Mouse (Mus musculus) layer of hippocampus, postnatal 25 days (tissue): ENCODE results near the gene Smap1. TPM values are rescaled to one million over a fixed set of nuclear protein-coding genes. Genes with fewer than 3 reads are reported as not detected.
A peak's percentile ranks its signal among the peaks of the same experiment; 100 is the strongest.
"Not testable (repeated sequence)": the region's sequence is repeated elsewhere in the genome, so short reads cannot be mapped to it uniquely, and the experiment has no call there.

Experiments
- DNase-seq, 2 experiments: peaks; one replicate each; pipeline ENCODE4 v3.0.0; 2022; ENCODE audit warnings: mixed read lengths in 2 of 2, low spot score in 1 of 2; ENCODE audit errors: extremely low spot score in 1 of 2
- total RNA-seq, 2 experiments: library from RNA; stranded (reverse); gene quantifications; 2 replicates each; pipeline ENCODE4 v1.2.3; 2021

Smap1 gene
- total RNA-seq, result 100 to 1,000 TPM; 144 to 159 TPM

DNA sequence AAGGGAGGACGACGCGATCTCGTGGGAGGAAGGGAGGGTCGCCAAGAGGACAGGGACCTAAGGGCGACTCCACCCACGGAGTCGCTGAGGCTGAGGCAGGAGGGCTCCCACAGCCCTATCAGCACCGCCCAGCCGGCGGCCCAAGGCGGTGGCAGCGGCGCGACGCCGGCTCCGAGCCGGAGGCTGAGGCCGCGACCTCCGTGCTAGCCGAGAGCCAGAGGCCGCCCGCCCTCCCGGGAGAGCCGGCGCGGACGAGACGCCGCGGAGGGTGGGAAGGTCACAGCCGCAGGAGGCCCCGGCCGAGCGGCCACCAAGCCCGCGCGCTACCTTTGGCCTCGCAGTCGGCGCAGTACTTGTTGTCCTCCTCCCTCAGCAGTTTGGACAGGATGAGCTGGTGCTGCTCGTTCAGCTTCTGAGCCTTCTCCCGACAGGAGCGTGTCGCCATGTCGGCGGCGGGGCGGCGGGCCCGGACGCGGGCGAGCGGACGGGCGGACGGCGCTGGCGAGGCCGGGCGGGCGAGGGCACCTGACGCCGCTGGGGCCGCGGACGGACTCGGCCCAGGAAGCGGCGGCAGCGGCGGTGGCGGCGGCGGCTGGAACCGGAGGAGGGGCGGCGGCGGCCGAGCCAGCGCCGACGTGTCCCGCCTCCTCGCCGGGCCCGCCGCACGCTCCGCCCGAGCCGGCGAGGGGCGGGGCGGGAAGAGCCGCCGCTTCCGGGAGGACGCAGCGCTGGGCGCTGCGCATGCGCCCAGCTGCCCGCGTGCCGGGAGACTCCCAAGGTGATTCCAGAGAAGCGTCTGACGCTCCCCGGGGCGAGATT, at the start of gene Smap1:
Gene Smap1, minus strand, starts transcription at position 607 of the 819 bp plus-strand sequence.
- peak; percentile 73 for DNase-seq

DNA sequence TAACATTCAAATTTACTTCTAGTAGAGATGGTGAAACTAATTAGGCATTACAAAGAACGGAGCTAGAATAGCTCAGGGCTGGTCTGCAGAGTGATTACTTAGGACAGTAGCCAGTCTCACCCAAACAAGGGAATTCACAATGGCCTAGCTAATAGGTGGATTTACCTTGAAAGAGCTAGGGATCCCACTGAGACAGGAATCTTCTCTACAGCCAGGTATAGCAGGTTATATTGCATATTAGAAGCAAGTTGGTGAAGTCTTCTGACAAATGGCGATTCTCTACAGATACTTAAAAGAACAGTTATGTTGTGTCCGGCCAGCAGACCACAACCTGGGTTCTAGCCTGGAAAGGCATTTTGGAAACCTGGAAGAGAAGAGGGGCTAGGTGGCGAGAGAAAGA, 49.0 kb upstream of the Smap1 start:
- not testable (repeated sequence) for DNase-seq

DNA sequence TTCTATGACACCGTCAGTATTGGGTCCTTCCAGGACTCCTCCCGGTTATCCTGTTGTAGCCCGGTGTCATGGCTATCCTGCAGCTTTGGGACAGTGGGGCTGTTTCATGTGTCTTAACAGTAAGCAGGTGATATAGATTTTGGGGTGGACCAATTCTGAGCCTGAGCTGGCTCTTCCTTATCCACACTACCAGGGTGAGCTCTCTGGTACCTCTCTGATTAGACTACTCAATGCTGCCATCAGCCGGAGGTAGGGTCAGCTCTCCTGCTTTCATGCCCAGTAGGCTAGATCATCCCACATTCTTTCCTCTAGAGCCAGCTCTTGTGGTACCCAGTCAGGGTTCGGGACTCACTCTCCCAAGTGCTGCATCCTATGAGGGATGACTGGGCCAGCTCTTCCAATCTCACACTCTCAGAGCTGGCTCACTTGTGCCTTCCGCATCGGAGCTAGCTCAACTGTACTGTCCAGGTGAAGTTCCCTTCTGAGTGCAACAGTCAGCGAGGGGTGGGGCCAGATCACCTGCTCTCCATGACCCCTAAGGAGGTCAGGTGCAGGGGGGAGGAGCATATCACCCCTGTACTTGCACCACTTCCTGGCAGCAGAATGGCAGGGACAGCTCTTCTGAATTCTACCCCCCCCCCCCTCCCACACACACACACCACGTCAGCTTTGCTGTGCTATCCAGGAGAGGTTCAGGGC, 46.1 kb upstream of the Smap1 start:
- no peak for DNase-seq

DNA sequence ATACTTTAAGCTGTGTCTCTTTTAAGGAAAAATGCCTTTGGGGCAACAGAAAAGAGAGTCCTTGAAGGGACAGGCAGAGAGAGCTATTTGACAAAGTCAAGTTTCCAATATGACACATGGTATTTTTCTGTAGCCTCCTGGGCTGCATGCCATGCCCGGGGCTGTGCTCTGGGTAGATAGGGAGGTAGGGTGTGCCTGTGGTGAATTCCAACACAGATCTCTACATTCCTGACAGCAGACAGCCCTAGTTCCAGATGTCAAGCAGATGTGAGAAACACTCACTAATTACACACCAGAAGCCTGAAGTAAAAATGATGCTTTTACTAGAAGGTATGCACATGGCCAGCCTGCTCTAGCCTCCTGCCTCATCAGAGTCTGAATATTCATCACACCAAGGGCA, 44.1 kb upstream of the Smap1 start:
- no peak for DNase-seq

DNA sequence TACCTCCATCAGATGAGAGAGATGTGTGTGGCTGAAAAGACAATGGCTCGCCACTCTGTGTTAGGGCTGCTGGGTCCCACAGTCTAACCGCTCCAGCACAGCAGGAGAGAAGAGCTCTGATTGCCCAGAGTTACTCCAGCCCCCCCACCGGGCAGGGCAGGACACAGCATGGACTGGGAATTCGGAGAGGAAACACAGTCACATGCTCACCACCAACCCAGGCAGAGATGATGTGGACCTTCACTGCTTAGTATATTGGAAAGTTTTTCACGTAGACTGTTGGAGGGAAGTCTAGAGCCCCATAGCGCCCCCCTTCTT, 37.3 kb upstream of the Smap1 start:
- DNase-seq, result no peak

DNA sequence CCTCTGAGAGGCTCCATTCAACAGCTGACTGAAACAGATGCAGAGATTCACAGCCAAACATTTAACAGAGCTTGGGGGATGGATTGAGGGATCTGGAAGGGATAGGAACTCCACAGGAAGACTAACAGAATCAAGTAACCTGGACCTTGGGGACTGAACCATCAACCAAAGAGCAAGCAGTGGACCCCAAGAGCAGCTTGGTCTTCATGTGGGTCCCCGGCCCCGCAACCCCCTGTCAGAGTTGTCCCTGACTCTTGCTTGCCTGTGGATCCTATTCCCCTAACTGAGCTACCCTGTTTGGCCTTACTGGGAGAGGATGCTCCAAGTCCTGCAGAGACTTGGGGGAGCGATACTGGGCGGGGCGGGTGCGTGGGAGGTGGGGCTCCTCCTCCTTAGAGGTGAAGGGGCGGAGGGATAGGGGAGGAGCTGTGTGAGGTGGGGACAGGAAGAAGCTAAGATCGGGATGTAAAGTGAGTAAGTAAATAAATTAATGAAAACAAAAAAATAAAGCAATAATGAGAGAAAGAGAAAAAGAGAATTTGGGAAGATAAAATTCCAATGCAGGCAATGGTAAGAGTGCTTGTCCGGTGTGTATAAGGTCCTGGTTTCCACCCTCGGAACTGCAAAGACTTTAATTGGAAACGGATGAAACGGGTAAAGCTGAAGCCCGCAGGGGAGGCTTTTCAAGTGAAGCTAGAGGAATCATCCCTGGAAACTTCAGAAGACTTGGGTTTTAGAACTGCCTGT, 36.7 kb upstream of the Smap1 start:
- no peak for DNase-seq

DNA sequence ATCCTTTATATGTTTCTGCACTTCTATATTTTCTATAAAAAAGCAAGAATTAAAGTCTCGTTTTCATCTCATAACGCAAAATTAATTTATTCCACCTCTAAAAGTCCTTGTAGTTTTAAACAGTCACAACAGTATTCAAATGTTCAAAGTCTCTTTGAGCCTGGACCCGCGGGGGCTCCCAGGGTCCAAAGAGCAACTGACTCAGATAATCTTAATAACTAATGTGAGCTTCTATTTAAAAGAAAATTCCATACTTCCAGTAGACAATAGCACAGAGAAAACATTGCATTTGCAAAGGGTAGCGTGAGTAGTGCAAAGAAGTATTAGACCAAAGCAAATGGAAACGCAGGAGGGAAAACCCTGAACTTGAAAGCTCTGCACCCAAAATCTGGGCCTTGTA, 36.0 kb upstream of the Smap1 start:
- no peak for DNase-seq

DNA sequence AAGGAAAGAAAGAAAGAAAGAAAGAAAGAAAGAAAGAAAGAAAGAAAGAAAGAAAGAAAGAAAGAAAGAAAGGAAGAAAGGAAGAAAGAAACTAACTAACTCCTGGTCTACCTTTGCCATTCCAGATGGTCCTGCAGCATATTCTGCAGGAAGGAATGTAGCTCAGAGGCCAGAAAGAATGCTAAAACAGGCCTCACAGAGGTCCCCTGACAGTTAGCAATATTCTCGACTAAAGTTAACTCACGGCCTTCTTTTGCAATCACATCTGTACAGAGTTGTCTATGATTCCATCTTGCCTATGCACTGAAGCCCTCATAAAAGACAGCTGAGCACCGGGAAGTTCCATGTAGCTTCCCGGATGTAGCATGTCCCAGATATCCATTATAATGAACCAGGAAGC, 33.4 kb upstream of the Smap1 start:
- DNase-seq, result no peak

DNA sequence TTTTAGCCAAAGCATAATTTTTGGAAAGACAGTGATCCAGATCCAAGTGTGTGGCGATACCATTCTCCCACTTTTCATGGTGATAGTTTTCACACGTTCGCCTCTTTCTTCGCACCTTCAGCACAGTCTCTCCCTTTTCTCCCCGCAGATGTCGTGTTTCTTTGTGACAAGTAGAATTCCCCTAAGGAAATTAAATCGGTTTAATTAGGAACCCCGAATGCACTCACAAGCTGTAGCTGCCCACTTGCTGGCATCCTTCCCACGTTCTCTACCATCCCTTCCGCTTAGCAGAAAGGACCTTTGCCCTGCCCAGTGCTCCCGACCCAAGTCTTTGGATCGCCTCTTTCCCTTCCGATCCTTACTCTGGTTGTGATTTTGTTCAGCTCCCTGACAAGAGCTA, 31.8 kb upstream of the Smap1 start:
- no peak for DNase-seq

DNA sequence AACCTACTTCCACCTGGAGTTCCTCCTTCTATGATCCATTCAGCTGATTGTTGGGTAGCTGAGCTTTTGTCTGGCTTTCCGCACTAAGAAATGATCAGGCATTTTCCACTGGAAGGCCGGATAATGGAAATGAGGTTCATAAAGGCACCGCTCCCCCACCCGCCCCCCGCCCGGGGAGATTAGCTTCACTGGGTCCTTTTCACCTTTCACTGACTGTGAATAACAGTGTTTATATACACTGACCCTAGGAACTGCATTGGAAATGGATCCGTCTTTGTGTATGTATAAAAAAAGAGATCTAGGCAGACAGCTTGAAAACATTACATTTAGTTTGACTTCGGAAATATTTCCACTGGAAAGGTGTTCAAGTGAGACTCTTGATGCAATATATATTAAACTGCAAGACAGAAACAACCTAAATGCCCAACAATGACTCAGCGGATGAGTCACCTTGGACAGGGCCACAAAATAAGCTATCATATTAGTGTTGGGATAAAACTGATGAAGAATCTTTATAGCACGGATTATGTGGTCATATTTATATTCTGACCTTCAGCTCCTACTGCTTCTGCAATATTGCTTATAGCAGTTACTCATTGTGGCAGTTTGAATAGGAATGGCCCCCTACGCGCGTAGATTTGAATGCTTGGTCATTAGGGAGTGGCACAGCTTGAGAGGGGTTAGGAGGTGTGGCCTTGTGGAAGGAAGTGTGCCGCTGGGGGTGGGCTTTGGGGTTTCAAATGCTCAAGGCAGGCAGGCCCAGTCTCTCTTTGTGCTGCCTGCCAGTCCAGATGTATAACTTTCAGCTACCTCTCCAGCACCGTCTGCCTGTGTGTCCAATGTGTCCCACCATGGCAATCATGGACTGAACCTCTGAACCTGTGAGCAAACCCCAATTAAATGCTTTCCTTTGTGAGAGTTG, 26.9 kb upstream of the Smap1 start:
- DNase-seq, result no peak

DNA sequence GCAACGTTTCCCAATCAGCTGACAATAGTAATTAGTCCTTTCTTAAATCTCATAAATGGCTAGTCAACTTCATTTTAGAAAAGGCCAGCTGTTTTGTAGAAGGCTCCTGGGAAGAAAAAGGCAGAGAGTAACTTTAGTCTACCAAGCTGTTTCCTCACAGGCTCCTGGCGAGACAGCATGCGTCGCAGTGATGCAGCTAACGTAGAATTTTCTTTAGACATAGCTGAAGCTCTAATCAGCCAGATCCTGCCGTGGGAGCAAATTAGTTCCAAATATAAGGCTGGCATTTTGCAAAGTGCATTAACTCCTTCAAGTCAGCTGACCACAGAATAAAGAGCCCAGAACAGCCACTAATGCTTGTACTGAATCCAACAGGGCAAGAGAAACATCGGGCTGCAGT, 26.2 kb upstream of the Smap1 start:
- no peak for DNase-seq

DNA sequence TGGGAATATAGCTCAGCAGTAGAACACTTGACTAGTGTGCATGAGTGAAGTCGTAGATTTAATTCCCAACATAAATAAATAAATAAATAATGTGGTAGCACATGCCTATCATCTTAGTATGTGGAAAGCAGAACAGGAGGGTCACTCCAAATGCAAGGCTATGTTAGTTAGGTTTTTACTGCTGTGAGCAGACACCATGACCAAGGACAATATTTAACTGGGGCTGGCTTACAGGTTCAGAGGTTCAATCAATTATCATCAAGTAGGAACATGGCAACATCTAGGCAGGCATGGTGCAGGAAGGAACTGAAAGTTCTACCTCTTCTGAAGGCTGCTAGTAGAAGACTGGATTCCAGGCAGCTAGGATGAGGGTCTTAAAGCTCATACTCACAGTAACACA, 22.0 kb upstream of the Smap1 start:
- DNase-seq, result no peak

DNA sequence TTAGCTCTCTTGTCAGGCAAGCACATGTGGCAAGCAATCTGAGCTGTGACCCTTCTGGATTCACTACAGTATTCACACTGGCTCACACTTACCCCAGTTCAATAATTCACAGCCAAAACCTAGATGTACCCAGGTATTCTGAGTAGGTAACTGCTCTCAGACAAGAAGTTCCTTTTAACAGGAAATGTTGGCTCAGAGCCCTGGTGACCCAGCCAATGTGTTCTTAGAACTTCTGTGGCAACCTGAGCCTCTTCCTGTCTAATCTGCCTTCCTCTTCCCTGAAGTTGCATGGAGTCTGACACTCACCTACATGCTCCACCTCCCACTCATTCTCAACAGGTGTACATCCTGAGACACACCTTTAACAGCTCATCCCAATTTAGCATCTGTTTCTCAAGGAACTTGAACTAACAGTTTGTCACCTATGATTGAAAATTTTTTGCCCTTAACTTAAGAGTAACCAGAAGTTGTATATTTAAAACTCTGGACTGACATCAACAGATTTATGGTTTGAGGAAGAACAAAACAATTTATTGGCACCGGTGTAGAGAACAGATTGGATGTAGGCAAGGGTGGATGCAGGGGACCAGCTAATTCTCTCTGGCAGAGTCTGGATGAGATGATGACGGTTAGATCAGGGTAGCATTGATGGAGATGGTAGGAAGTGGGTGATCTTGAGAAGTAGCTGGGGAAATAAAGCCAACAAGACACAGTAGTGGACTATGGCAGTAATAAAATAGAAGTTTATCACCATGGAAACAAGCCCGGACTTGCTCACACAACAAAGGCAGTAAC, 21.2 kb upstream of the Smap1 start:
- DNase-seq, result no peak

DNA sequence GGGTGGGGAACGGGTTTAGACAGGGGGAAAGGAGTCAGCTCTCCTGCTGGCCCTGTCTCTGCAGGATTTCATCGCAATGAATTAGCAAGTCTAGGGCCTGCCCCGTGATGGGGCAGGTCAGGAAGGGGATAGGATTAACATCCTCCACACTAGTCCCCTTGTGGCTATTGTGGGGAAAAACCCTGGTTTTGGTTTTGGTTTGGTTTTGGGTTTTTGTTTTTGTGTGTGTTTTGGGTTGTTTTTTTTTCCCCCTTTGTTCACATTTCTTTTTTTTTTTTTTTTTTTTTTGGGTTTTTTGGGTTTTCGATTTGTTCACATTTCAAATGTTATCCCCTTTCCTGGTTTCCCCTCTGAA, 13.3 kb upstream of the Smap1 start:
- no peak for DNase-seq

DNA sequence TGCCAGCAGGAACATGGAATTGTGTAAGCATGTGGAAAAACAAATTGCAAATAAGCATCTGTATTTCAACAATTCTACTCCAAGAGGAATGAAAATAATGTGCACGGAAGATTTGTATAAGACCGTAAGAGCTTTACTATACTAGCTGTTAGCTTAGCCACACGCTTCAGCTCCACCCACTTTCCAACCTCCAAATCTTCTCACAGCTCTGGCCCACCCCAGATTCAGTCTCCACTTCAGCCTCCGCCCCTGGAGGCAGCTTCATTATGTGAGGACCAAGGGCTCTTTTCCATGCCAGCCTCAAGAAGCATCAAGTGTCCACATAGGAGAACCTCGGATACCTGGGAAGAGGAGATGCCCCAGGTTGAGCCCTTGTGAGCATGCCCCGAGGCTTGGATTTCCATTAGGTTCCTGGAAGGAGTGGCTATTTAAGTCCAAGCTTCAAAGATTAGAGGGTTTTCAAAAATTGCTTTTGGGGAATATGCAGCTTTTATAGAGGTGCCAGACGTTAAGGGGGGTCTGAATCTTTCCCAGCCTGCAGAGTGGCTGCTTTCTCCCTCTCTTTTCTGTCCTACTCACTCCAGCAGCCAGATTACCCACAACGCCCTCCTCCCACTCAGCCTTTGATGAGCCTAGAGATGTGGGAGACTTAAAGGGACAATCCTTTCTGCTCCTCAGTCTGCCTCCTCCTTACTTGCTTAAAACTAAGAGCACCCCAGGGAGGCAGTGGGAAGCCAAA, 12.7 kb upstream of the Smap1 start:
- no peak for DNase-seq

DNA sequence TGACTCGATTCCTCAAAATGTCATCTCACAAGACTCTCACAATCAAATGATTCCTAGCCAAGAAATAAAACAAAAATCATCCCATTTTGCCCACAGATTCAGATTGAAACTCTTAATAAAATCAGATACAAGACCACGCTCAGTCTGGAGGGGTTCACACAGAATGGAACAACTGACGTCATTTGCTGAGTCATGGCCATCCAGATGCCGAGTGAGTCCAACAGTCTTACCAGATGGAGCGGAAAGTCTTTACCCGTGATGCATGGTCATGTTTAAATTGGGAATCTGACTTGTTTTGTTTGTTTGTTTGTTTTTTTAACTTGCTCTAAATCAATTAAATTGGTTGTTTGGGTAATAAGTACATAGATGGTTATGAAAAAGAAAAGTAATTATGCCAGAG, 7.3 kb upstream of the Smap1 start:
- no peak for DNase-seq

DNA sequence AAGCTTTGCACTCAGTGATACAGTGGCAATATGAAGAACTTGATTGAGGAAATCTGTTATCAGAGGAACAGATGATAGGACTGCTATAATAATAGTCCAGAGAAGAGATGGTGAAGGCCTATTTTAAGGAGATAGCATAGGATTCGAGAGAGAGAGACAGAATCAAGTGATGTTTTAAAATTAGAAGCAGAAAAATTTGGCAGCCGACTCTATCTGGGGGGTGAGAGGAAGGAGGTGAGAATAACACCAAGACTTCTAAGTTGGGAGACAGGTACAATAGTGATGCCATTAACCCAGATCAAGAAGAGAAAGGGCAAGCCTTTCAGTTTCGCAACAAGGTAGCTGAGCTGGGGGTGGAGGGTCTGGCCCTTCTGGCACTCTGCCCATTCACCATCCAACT, 6.3 kb upstream of the Smap1 start:
- DNase-seq, result no peak

DNA sequence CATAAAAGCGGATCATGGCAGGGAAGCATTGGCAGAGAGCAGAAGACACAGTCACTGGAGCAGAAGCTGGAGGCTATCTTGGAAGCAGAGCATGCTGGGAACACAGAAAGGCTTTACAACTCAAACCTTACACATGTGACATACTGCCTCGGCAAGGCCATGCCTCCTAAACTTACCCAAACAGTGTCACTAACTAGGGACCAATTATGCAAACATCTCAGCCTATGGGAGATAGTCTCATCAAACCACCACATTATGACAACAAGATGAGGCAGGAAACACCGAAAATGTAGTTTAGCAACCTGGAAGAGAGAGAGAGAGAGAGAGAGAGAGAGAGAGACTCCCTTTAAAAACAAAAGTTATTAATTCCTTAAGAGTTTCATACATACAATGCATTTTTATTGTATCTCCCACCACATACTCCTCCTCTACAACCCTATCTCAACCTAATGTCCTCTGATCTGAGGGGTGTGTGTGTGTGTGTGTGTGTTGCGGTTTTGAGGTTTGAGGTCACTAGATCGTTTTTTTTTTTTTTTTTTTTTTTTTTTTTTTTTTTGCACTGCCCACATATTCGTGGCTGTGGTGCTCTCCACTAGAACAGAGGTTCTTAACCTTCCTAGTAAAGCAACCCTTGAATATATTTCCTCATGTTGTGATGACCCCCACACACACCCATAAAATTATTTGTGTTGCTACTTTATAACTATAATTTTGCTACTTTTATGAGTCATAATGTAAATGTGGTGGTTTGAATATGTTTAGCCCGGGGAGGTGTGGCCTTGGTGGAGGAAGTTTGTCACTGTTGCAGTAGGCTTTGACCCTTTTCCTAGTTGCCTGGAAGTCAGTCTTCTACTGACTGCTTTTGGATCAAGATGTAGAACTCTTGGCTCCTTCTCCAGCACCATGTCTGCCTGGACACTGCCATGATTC, 1.9 kb upstream of the Smap1 start:
- DNase-seq, result no peak
